ENCODE assay signal across 9 mouse cellular contexts in the genomic region with DNA sequence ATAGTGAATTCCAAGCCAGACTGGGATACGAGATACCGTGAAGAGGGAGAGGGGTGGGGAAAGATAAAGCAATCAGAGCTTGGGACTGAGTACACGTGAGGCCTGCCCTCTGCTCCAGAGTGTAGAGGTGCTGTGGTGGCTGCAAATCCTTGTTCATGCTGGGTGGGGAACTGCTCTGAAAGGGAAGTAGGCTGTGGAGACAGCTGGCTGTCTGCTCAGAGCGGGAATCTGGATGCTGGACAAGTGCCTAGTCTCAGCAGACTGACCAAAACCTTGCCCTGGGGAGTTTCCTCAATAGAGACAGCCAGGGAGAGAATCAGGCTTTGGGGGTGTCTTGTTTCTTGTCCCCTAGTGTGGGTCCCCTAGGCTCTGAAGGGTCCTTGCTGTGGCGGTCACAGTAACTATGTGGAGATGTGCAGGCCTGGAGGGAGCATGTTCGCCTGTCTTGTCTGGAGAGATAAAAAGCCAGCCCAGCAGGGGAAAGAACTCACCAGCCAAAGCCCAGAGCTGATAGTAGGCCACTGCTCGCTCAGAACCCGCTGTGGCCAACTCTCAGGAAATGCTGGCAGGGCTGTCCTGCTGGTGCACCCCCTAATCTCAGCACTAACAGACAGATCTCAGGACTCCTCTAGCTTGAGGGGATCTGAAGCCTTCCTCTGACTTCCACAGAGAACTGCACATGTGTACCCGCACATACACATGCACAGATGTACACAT. TPM values are rescaled to one million over a fixed set of nuclear protein-coding genes. Genes with fewer than 3 reads are reported as not detected.
A peak's percentile ranks its signal among the peaks of the same experiment; 100 is the strongest.
DNase-seq lines count a peak whose midpoint lies in the region; ATAC-seq and TF ChIP-seq lines count a peak whose summit lies in the region.
"Had no signal": no experiment of that assay in that cellular context is flagged by ENCODE, and none has a peak within 500 bp of the region (broad histone marks: within the 10 kb centered on the region; RNA-seq: fewer than 3 reads in every experiment).

No protein-coding gene starts in this region.

- H3K4me1 ChIP-seq in midbrain, embryonic 12.5 days: peaks cover 59% of the 10 kb centered on the region
- H3K4me1 ChIP-seq in midbrain, embryonic 15.5 days: peaks cover 36% of the 10 kb centered on the region
- peaks cover 43% of the 10 kb centered on the region for H3K4me1 ChIP-seq in hindbrain, embryonic 12.5 days
- H3K4me1 ChIP-seq in liver, embryonic 11.5 days (replicated peaks; ENCODE audit: control insufficient read depth, insufficient read depth, low read length): peaks cover 64% of the 10 kb centered on the region
- H3K4me1 ChIP-seq in stomach, postnatal 0 days (replicated peaks; ENCODE audit: control insufficient read depth, insufficient read depth): peaks cover 10% of the 10 kb centered on the region

- no peak for TF ChIP-seq EP300 in stomach, postnatal 0 days (optimal IDR thresholded peaks at IDR 0.05)

- no peaks in the 10 kb centered on the region for H3K9me3 ChIP-seq in midbrain, embryonic 12.5 days
- no peaks in the 10 kb centered on the region for H3K9me3 ChIP-seq in midbrain, embryonic 15.5 days
- H3K9me3 ChIP-seq in hindbrain, embryonic 12.5 days (replicated peaks): no peaks in the 10 kb centered on the region
- no peaks in the 10 kb centered on the region for H3K9me3 ChIP-seq in liver, embryonic 11.5 days (ENCODE audit: control insufficient read depth, low read length)
- no peaks in the 10 kb centered on the region for H3K9me3 ChIP-seq in stomach, postnatal 0 days (ENCODE audit: control insufficient read depth, low read length)

- H3K27me3 ChIP-seq in midbrain, embryonic 12.5 days: no peaks in the 10 kb centered on the region
- H3K27me3 ChIP-seq in midbrain, embryonic 15.5 days (replicated peaks): no peaks in the 10 kb centered on the region
- no peaks in the 10 kb centered on the region for H3K27me3 ChIP-seq in hindbrain, embryonic 12.5 days
- H3K27me3 ChIP-seq in liver, embryonic 11.5 days (replicated peaks; ENCODE audit: control insufficient read depth, insufficient read depth, low read length): no peaks in the 10 kb centered on the region
- no peaks in the 10 kb centered on the region for H3K27me3 ChIP-seq in stomach, postnatal 0 days (ENCODE audit: control insufficient read depth, insufficient read depth, low read length)

- no peak overlapping the region; the same call in 1 of the 2 replicates for H3K4me2 ChIP-seq in midbrain, embryonic 12.5 days (replicated peaks)
- no peak overlapping the region for H3K4me2 ChIP-seq in midbrain, embryonic 15.5 days
- no peak overlapping the region for H3K4me2 ChIP-seq in hindbrain, embryonic 12.5 days (replicated peaks)
- H3K4me2 ChIP-seq in liver, embryonic 11.5 days: peak overlapping the region; percentile 46
- H3K4me2 ChIP-seq in stomach, postnatal 0 days (replicated peaks; ENCODE audit: low read depth): no peak overlapping the region

- H3K36me3 ChIP-seq in midbrain, embryonic 12.5 days: no peaks in the 10 kb centered on the region
- no peaks in the 10 kb centered on the region for H3K36me3 ChIP-seq in midbrain, embryonic 15.5 days (replicated peaks)
- H3K36me3 ChIP-seq in hindbrain, embryonic 12.5 days: no peaks in the 10 kb centered on the region
- no peaks in the 10 kb centered on the region for H3K36me3 ChIP-seq in liver, embryonic 11.5 days (ENCODE audit: control insufficient read depth, insufficient read depth, low read length)
- H3K36me3 ChIP-seq in stomach, postnatal 0 days (ENCODE audit: control insufficient read depth, insufficient read depth, low read length): no peaks in the 10 kb centered on the region

- DNase-seq in liver, embryonic 11.5 days (ENCODE audit: low spot score): peak; percentile 59
- DNase-seq in stomach, postnatal 0 days (ENCODE audit: low spot score): peak; percentile 69
- DNase-seq in urinary bladder, adult 18-20 months (ENCODE audit: low spot score in 2 of 2): no peak
- DNase-seq in layer of hippocampus, adult 11-12 months (ENCODE audit: low spot score): no peak

- no peak overlapping the region for H3K4me3 ChIP-seq in midbrain, embryonic 12.5 days
- no peak overlapping the region for H3K4me3 ChIP-seq in midbrain, embryonic 15.5 days
- H3K4me3 ChIP-seq in hindbrain, embryonic 12.5 days: no peak overlapping the region
- no peak overlapping the region for H3K4me3 ChIP-seq in liver, embryonic 11.5 days (ENCODE audit: low read depth, low read length)
- H3K4me3 ChIP-seq in stomach, postnatal 0 days (ENCODE audit: low read depth, low read length): no peak overlapping the region

- 0 out of 2 replicates have a peak overlapping the region, but pooled peaks have one; percentile 15 for H3K9ac ChIP-seq in midbrain, embryonic 12.5 days (replicated peaks)
- no peak overlapping the region for H3K9ac ChIP-seq in midbrain, embryonic 15.5 days
- H3K9ac ChIP-seq in hindbrain, embryonic 12.5 days: no peak overlapping the region
- no peak overlapping the region for H3K9ac ChIP-seq in liver, embryonic 11.5 days (ENCODE audit: low read depth, low read length)
- peak overlapping the region; percentile 31; the same call in 1 of the 2 replicates for H3K9ac ChIP-seq in stomach, postnatal 0 days (ENCODE audit: low read length)

- WGBS in midbrain, embryonic 12.5 days: 63% methylated on average over 9 of the region's 9 CpGs
- 52% methylated on average over 9 of the region's 9 CpGs for WGBS in midbrain, embryonic 15.5 days
- WGBS in hindbrain, embryonic 12.5 days: 53% methylated on average over 9 of the region's 9 CpGs
- 13% methylated on average over 9 of the region's 9 CpGs for WGBS in liver, embryonic 11.5 days
- 29% methylated on average over 9 of the region's 9 CpGs for WGBS in stomach, postnatal 0 days

- peak overlapping the region; percentile 25; the same call in 1 of the 2 replicates for H3K27ac ChIP-seq in midbrain, embryonic 12.5 days (replicated peaks)
- no peak overlapping the region for H3K27ac ChIP-seq in midbrain, embryonic 15.5 days
- H3K27ac ChIP-seq in hindbrain, embryonic 12.5 days: 0 out of 2 replicates have a peak overlapping the region, but pooled peaks have one; percentile 19
- peak overlapping the region; percentile 87 for H3K27ac ChIP-seq in liver, embryonic 11.5 days (ENCODE audit: low read depth, low read length)
- H3K27ac ChIP-seq in stomach, postnatal 0 days (replicated peaks): peak overlapping the region; percentile 87

- TF ChIP-seq CTCF in stomach, postnatal 0 days (IDR thresholded peaks at IDR 0.05; ENCODE audit: low read depth): no peak

- no peak for ATAC-seq in midbrain, embryonic 12.5 days (ENCODE audit: low FRiP score, low read depth)
- ATAC-seq in midbrain, embryonic 15.5 days (replicated peaks): no peak
- peak; percentile 33 for ATAC-seq in common myeloid progenitor, adult 5-6 weeks (replicated peaks; ENCODE audit: low read depth, poor library complexity, severe bottlenecking)
- ATAC-seq in hindbrain, embryonic 12.5 days (ENCODE audit: low FRiP score): no peak
- peak; percentile 53 for ATAC-seq in liver, embryonic 11.5 days (replicated peaks; ENCODE audit: low FRiP score)
- ATAC-seq in stomach, postnatal 0 days (ENCODE audit: low FRiP score, low TSS enrichment): no peak

RNA-seq across cellular contexts. Expression of gene Tk1, which starts 3.2 kb away (rescaled TPM):
- 69.5 and 70.9 TPM in 2 replicates for polyA plus RNA-seq in midbrain, embryonic 12.5 days (2016; fragmentation: Nextera tagmentation; extraction: Ambion mirVana)
- 15.3 and 19.7 TPM in 2 replicates for polyA plus RNA-seq in midbrain, embryonic 15.5 days (2015; fragmentation: Nextera tagmentation; extraction: Ambion mirVana)
- total RNA-seq in common myeloid progenitor, adult 5-6 weeks (2017): 61.6 and 75.3 TPM in 2 replicates
- polyA plus RNA-seq in hindbrain, embryonic 12.5 days (2016; fragmentation: Nextera tagmentation; extraction: Ambion mirVana): 57.9 and 59.0 TPM in 2 replicates
- polyA plus RNA-seq in liver, embryonic 11.5 days (2014; fragmentation: Nextera tagmentation; extraction: Ambion mirVana): 185 and 192 TPM in 2 replicates
- 47.1 and 58.0 TPM in 2 replicates for polyA plus RNA-seq in stomach, postnatal 0 days (2015; fragmentation: Nextera tagmentation; extraction: Ambion mirVana)

RNA-seq across cellular contexts. Expression of gene Afmid, which starts 3.3 kb away (rescaled TPM):
- 4.4 and 4.7 TPM in 2 replicates for polyA plus RNA-seq in midbrain, embryonic 12.5 days (2016; fragmentation: Nextera tagmentation; extraction: Ambion mirVana)
- polyA plus RNA-seq in midbrain, embryonic 15.5 days (2015; fragmentation: Nextera tagmentation; extraction: Ambion mirVana): 4.9 and 5.4 TPM in 2 replicates
- 0.27 TPM in 1 of 2 replicates, not detected in the other for total RNA-seq in common myeloid progenitor, adult 5-6 weeks (2017)
- polyA plus RNA-seq in hindbrain, embryonic 12.5 days (2016; fragmentation: Nextera tagmentation; extraction: Ambion mirVana): 2.9 and 4.6 TPM in 2 replicates
- polyA plus RNA-seq in liver, embryonic 11.5 days (2014; fragmentation: Nextera tagmentation; extraction: Ambion mirVana): 8.4 and 11.1 TPM in 2 replicates
- polyA plus RNA-seq in stomach, postnatal 0 days (2015; fragmentation: Nextera tagmentation; extraction: Ambion mirVana): 5.7 and 7.7 TPM in 2 replicates

RNA-seq across cellular contexts. Expression of gene Gm20708, which starts 19.6 kb away (rescaled TPM):
- 0.56 TPM in 1 of 2 replicates, not detected in the other for polyA plus RNA-seq in midbrain, embryonic 12.5 days (2016; fragmentation: Nextera tagmentation; extraction: Ambion mirVana)
- polyA plus RNA-seq in midbrain, embryonic 15.5 days (2015; fragmentation: Nextera tagmentation; extraction: Ambion mirVana): 0.98 and 1.4 TPM in 2 replicates
- 2.5 and 3.1 TPM in 2 replicates for total RNA-seq in common myeloid progenitor, adult 5-6 weeks (2017)
- 0.47 and 0.50 TPM in 2 replicates for polyA plus RNA-seq in hindbrain, embryonic 12.5 days (2016; fragmentation: Nextera tagmentation; extraction: Ambion mirVana)
- 0.21 and 0.80 TPM in 2 replicates for polyA plus RNA-seq in liver, embryonic 11.5 days (2014; fragmentation: Nextera tagmentation; extraction: Ambion mirVana)
- 0.18 and 0.24 TPM in 2 replicates for polyA plus RNA-seq in stomach, postnatal 0 days (2015; fragmentation: Nextera tagmentation; extraction: Ambion mirVana)
- polyA plus RNA-seq: embryonic facial prominence, embryonic 11.5 days had no signal

RNA-seq across cellular contexts. Expression of gene Syngr2, which starts 19.6 kb away (rescaled TPM):
- 26.2 and 27.0 TPM in 2 replicates for polyA plus RNA-seq in midbrain, embryonic 12.5 days (2016; fragmentation: Nextera tagmentation; extraction: Ambion mirVana)
- polyA plus RNA-seq in midbrain, embryonic 15.5 days (2015; fragmentation: Nextera tagmentation; extraction: Ambion mirVana): 15.8 and 18.4 TPM in 2 replicates
- 93.0 and 96.3 TPM in 2 replicates for total RNA-seq in common myeloid progenitor, adult 5-6 weeks (2017)
- polyA plus RNA-seq in hindbrain, embryonic 12.5 days (2016; fragmentation: Nextera tagmentation; extraction: Ambion mirVana): 24.2 and 24.4 TPM in 2 replicates
- polyA plus RNA-seq in liver, embryonic 11.5 days (2014; fragmentation: Nextera tagmentation; extraction: Ambion mirVana): 92.1 and 99.4 TPM in 2 replicates
- 165 and 183 TPM in 2 replicates for polyA plus RNA-seq in stomach, postnatal 0 days (2015; fragmentation: Nextera tagmentation; extraction: Ambion mirVana)

RNA-seq across cellular contexts. Expression of gene Birc5, which starts 20.0 kb away (rescaled TPM):
- 228 and 237 TPM in 2 replicates for polyA plus RNA-seq in midbrain, embryonic 12.5 days (2016; fragmentation: Nextera tagmentation; extraction: Ambion mirVana)
- polyA plus RNA-seq in midbrain, embryonic 15.5 days (2015; fragmentation: Nextera tagmentation; extraction: Ambion mirVana): 29.4 and 32.8 TPM in 2 replicates
- total RNA-seq in common myeloid progenitor, adult 5-6 weeks (2017): 192 and 193 TPM in 2 replicates
- 181 and 190 TPM in 2 replicates for polyA plus RNA-seq in hindbrain, embryonic 12.5 days (2016; fragmentation: Nextera tagmentation; extraction: Ambion mirVana)
- 430 and 440 TPM in 2 replicates for polyA plus RNA-seq in liver, embryonic 11.5 days (2014; fragmentation: Nextera tagmentation; extraction: Ambion mirVana)
- 67.0 and 91.7 TPM in 2 replicates for polyA plus RNA-seq in stomach, postnatal 0 days (2015; fragmentation: Nextera tagmentation; extraction: Ambion mirVana)

Comparison
In these comparisons a context has a peak if more than half of its experiments do, and no peak if none do; other contexts are left out.
1. H3K9ac ChIP-seq: peak in midbrain, embryonic 12.5 days (single experiment) and stomach, postnatal 0 days (single experiment); none in midbrain, embryonic 15.5 days (single experiment), hindbrain, embryonic 12.5 days (single experiment) and liver, embryonic 11.5 days (single experiment).
2. ATAC-seq: peak in common myeloid progenitor, adult 5-6 weeks (single experiment) and liver, embryonic 11.5 days (single experiment); none in midbrain, embryonic 12.5 days (single experiment), midbrain, embryonic 15.5 days (single experiment), hindbrain, embryonic 12.5 days (single experiment) and stomach, postnatal 0 days (single experiment).
3. DNase-seq: peak in liver, embryonic 11.5 days (single experiment) and stomach, postnatal 0 days (single experiment); none in urinary bladder, adult 18-20 months (0 of 2) and layer of hippocampus, adult 11-12 months (single experiment).